Mouse (Mus musculus) midbrain, embryonic 16.5 days (tissue): ENCODE results near the gene Rhobtb1. TPM values are rescaled to one million over a fixed set of nuclear protein-coding genes. Genes with fewer than 3 reads are reported as not detected.

ENCODE experiments used
- ATAC-seq: fragments of 200-750 bp; cut with Nextera tagmentation; 2 replicates; pipeline ENCODE4 v1.8.0; 2017; ENCODE audit warnings: moderate TSS enrichment
- H3K27ac ChIP-seq: fragments of 300-500 bp; sonication (generic); 2 replicates; pipeline ENCODE4 v1.5.1; 2014; ENCODE audit warnings: mild to moderate bottlenecking, low read length, mixed read lengths
- H3K27me3 ChIP-seq: fragments of 300-500 bp; sonication (generic); 2 replicates; pipeline ENCODE4 v1.6.1; 2014; ENCODE audit warnings: low read depth, low read length, mixed read lengths; ENCODE audit not compliant: control insufficient read depth, insufficient read depth
- H3K36me3 ChIP-seq: fragments of 300-500 bp; sonication (generic); 2 replicates; pipeline ENCODE4 v1.6.1; 2014; ENCODE audit warnings: mild to moderate bottlenecking, low read length, moderate library complexity, mixed read lengths; ENCODE audit not compliant: control insufficient read depth, insufficient read depth
- H3K4me1 ChIP-seq: fragments of 300-500 bp; sonication (generic); 2 replicates; pipeline ENCODE4 v1.6.1; 2014; ENCODE audit warnings: mild to moderate bottlenecking, low read length, mixed read lengths; ENCODE audit not compliant: control insufficient read depth, insufficient read depth
- H3K4me2 ChIP-seq: fragments of 300-500 bp; sonication (generic); 2 replicates; pipeline ENCODE4 v1.6.1; 2014; ENCODE audit warnings: mild to moderate bottlenecking, low read length, mixed read lengths
- H3K4me3 ChIP-seq: fragments of 300-500 bp; sonication (generic); 2 replicates; pipeline ENCODE4 v1.5.1; 2014; ENCODE audit warnings: low read depth, mild to moderate bottlenecking, low read length, moderate library complexity, mixed read lengths
- H3K9ac ChIP-seq: fragments of 300-500 bp; sonication (generic); 2 replicates; pipeline ENCODE4 v1.6.1; 2014; ENCODE audit warnings: low read depth, low read length, mixed read lengths
- H3K9me3 ChIP-seq: fragments of 300-500 bp; sonication (generic); replicated peaks from 2 replicates; pipeline ENCODE4 v1.6.1; 2014; ENCODE audit warnings: mild to moderate bottlenecking, low read length, mixed read lengths; ENCODE audit not compliant: control insufficient read depth, poor library complexity, severe bottlenecking
- WGBS: fragments of 180-500 bp; shearing (Covaris S2); extraction: QIAGEN DNeasy Blood & Tissue Kit; methylation state at CpG from one replicate; pipeline ENCODE4 v1.1.7; 2014; 5-methylcytosine and 5-hydroxymethylcytosine counted together
- polyA plus RNA-seq: library from polyadenylated mRNA; unstranded; fragments of >200 nt; fragmentation: Nextera tagmentation; extraction: Ambion mirVana; gene quantifications from 2 replicates; pipeline ENCODE4 v1.2.1, GENCODE M21; 2015

Rhobtb1 gene
- polyA plus RNA-seq, 1 experiment from 2014 or later, result 16.9 TPM

DNA sequence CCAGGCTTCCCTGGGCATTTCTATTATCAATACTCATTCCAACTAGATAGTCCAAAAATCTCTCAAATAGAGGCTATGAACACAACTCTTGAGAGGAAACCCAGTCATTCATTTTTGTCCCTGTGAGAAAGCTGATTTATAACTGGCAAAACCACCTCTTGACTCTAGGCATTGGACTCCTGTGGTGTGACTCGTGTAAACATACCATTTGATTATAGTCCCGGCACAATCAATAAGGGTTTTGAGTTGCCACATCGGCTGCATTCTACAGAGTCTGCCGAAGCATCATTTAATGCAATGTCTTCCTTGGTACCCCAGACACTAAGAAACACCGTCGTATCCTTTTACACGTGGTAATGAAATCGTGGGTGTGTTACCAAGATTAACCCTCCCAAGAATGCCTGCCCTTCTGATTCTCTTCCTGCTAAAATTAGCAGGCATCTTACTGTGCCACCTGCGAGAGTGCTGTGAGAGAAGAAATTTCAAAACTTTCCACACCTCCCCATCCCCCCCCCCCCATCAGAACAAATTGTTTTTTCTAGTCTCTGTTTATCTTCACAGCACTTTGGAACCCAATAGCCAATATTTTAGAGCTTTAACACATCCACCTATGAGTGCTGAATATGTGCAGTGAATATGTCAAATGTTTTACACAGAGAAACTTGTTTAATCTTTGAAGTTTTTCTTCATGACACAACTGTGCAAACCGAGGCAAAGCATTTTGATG lies 39.4 kb downstream of the Rhobtb1 start:
- ATAC-seq, result no peak
- Histone ChIP-seq H3K27me3 (no peaks in the 10 kb centered on the region), H3K4me1 (no peaks in the 10 kb centered on the region), H3K9ac (no peak overlapping the region), H3K9me3 (no peaks in the 10 kb centered on the region), H3K36me3 (no peaks in the 10 kb centered on the region), H3K4me3 (no peak overlapping the region), H3K27ac (no peak overlapping the region), H3K4me2 (no peak overlapping the region)
- WGBS, result 86% methylated on average over 10 of the region's 10 CpGs

DNA sequence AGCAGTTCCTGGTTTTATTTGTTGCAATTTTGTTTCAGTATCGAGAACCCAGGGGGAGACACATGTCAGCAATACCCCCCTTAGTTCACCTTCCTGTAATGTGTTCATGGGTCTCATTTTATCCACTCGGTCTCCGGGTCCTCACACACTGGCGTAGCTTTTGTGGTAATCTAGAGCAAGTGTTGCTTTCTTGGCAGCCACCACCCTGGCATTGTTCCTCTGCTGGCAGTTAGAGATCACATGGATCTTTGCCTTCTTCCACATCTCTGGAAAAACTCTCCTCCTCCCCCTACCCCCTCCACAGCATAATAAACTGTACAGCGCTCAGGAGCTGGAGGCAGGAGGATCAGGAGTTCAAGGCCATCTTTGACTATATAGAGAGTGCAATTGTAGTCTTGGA lies 41.0 kb downstream of the Rhobtb1 start:
- Histone ChIP-seq H3K9me3 (no peaks in the 10 kb centered on the region), H3K27ac (no peak overlapping the region), H3K27me3 (no peaks in the 10 kb centered on the region), H3K4me2 (no peak overlapping the region), H3K9ac (no peak overlapping the region), H3K4me3 (no peak overlapping the region), H3K36me3 (no peaks in the 10 kb centered on the region), H3K4me1 (no peaks in the 10 kb centered on the region)
- WGBS, result 92% methylated on average over 5 of the region's 5 CpGs
- ATAC-seq, result no peak

DNA sequence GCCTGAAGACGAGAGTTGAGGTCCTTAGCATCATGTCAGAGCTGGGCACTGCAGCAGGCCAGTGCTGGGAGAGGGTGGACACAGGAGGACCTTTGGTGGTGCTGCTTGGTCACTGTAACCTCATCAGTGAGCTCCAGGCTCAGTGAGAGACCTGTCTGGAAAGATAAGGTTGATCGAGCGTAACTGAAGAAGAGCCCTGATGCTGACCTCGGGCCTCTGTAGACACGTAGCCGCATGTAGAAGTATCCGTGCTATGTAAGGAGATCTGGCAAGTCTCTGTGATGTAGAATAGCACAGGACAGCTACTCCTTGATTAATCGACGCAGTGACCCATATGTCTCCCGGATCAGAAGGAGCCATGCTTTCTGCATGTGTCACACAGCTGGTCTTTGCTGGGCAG lies 42.5 kb downstream of the Rhobtb1 start:
- H3K4me1 ChIP-seq, result no peaks in the 10 kb centered on the region
- H3K4me2 ChIP-seq, result no peak overlapping the region
- no peak overlapping the region for H3K9ac ChIP-seq
- H3K27me3 ChIP-seq, result no peaks in the 10 kb centered on the region
- ATAC-seq, result no peak
- H3K9me3 ChIP-seq, result no peaks in the 10 kb centered on the region
- H3K36me3 ChIP-seq, result no peaks in the 10 kb centered on the region
- no peak overlapping the region for H3K4me3 ChIP-seq
- WGBS, result 95% methylated on average over 10 of the region's 10 CpGs
- no peak overlapping the region for H3K27ac ChIP-seq

DNA sequence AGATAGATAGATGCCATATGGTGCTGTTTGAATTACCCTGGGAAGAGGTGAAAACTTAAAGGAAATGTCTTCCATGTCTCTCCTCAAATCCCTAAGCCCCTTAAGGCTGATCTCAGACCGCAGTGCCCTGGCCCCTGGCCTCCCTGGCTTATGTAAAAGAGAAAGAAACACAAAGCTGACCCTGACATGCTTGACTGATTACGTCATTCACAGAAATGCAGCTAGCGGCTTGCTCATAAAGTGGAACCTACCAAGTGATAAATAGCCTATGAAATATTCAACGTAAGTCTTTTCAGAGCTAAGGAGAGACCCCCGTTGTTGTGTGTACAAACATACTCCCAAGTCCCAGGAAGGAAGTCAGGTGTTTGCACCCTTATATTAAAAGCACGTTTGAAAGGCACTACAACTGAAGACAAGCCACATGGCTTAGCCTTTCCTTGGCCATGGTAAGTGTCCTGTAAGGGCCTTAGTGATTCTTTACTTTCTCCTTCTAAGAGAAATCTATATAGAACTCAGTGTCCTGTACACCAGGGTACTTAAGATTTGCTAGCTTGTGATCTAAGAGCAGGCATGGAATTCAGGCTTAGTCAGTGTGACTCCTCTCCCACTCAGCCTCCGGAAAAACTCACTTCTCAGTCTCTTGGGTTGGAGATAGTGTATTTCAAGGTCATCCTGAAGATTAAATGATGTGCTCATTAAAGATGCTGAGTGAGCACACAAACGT lies 53.6 kb downstream of the Rhobtb1 start:
- H3K27ac ChIP-seq, result no peak overlapping the region
- H3K4me3 ChIP-seq, result no peak overlapping the region
- H3K4me1 ChIP-seq, result no peaks in the 10 kb centered on the region
- no peaks in the 10 kb centered on the region for H3K9me3 ChIP-seq
- H3K9ac ChIP-seq, result no peak overlapping the region
- no peaks in the 10 kb centered on the region for H3K36me3 ChIP-seq
- ATAC-seq, result no peak
- H3K4me2 ChIP-seq, result no peak overlapping the region
- no peaks in the 10 kb centered on the region for H3K27me3 ChIP-seq
- 22% methylated on average over 8 of the region's 8 CpGs for WGBS

DNA sequence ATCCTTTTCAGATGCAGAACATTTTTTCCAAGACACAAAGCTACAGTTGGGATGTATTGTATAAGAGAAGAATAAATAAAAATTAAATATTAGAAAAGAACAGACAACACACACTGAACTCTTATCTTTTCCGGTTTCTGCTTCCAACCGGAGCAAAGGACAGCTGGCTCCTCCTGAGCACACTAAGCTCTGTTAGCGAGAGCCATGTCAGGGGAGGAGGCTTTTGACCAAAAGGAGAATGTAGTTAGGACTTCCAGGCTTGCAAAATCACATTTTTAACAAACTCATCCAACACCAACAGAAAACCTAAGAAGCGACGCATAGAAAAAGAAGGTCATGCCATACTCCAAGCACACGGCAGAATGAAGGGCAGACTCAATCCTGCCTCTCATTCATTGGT lies 54.8 kb downstream of the Rhobtb1 start:
- H3K36me3 ChIP-seq, result no peaks in the 10 kb centered on the region
- no peaks in the 10 kb centered on the region for H3K9me3 ChIP-seq
- no peak overlapping the region for H3K4me2 ChIP-seq
- H3K27ac ChIP-seq, result no peak overlapping the region
- no peak for ATAC-seq
- H3K4me3 ChIP-seq, result no peak overlapping the region
- H3K27me3 ChIP-seq, result no peaks in the 10 kb centered on the region
- whole genome bisulfite sequencing, result 91% methylated on average over 6 of the region's 6 CpGs
- H3K4me1 ChIP-seq, result no peaks in the 10 kb centered on the region
- no peak overlapping the region for H3K9ac ChIP-seq

DNA sequence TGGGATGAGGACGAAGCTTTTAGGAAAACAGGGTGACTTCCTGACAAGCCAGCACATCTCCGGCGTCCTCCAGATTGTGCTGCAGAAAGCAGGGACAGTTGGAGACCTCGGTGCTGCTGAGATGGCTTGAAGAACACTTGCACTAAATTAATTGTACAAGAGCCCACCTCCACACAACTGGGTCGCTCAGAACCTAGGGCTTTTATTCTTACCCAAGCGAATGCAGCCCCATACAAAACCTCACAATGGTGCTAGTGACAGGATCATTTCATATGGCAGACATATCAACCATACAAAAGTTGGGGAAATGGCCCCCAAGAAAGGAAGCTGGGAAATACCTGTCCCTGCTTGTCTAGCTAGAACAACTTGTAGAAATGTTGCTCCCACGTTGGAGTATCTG lies 56.2 kb downstream of the Rhobtb1 start:
- 89% methylated on average over 7 of the region's 7 CpGs for WGBS
- Histone ChIP-seq H3K4me3 (no peak overlapping the region), H3K9ac (no peak overlapping the region), H3K4me1 (peaks cover 9% of the 10 kb centered on the region), H3K4me2 (no peak overlapping the region), H3K9me3 (no peaks in the 10 kb centered on the region), H3K27ac (no peak overlapping the region), H3K36me3 (no peaks in the 10 kb centered on the region), H3K27me3 (no peaks in the 10 kb centered on the region)
- no peak for ATAC-seq

DNA sequence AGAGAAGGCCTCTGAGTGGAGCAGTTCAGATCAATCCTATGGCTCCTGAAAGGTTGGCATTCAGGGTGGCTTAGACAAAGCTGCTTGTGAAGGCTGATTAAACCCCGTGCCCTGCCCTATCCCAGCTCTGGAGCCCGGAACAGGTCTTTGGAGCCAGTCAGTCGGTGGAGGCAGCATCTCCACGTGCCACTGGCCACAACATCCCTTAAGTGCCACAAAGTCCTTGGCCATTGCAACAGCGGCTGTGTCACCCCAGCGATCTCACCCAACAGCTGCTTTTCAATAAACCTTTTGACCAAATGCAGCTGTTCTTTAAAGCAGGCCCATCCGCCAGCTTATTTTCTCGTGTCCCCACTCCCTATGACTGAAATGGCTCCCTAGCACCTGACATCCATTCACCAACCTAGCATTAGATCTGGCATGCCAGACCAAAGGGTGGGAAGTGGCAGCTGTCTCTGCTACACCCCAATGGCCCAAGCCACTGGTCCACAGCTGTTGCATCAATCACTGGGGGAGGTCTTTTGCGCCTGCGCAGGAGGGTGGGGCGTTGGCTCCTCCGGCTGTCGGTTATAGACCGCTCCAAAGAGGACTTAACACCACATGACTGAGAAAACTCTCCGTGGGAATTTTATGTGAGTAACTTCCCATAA lies 56.9 kb downstream of the Rhobtb1 start:
- Histone ChIP-seq H3K36me3 (no peaks in the 10 kb centered on the region), H3K4me3 (no peak overlapping the region), H3K27me3 (no peaks in the 10 kb centered on the region), H3K4me1 (peaks cover 9% of the 10 kb centered on the region), H3K27ac (no peak overlapping the region), H3K9ac (no peak overlapping the region), H3K9me3 (no peaks in the 10 kb centered on the region), H3K4me2 (no peak overlapping the region)
- ATAC-seq, result no peak
- 88% methylated on average over 15 of the region's 15 CpGs for WGBS

DNA sequence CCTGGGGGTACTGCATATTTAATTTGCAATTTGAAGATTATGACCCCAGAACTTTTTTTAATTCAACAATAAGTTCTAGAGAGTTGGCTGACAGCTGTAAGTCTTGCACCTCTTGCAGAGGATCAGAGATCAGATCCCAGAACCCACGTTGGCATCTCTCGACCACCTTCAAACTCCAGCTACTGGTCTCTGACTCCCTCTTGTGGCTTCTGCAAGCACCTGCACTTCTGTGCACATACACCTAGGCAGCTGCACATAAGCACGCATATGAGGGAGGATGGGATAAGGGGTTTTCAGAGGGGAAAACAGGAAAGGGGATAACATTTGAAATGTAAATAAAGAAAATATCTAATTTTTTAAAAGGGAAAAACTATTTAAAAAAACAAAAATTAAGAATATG lies 57.5 kb downstream of the Rhobtb1 start:
- ATAC-seq, result no peak
- Histone ChIP-seq H3K27me3 (no peaks in the 10 kb centered on the region), H3K4me3 (no peak overlapping the region), H3K9ac (no peak overlapping the region), H3K36me3 (no peaks in the 10 kb centered on the region), H3K4me2 (no peak overlapping the region), H3K4me1 (peaks cover 9% of the 10 kb centered on the region), H3K9me3 (no peaks in the 10 kb centered on the region), H3K27ac (no peak overlapping the region)
- WGBS, result 95% methylated on average over 3 of the region's 3 CpGs

DNA sequence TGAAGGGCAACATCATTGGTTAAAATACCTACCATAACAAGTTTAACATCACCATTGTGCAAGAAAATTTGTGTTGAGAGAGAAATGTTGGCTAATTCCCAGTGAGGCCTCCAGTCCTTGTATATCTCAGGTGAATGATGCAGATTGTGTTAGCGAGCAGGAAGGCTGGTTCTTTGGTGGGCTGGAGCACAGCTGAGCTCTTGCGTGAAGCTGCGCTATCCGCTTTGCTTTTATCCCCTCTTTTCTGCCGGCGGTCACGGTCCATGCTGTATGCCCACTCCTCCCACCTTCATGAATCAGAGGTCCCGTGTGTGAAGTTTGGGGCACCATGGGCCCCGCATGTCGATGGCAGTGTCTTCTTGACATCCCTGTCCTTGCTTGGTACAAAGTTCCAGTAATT lies 58.8 kb downstream of the Rhobtb1 start:
- Histone ChIP-seq H3K27me3 (no peaks in the 10 kb centered on the region), H3K4me2 (no peak overlapping the region), H3K9ac (no peak overlapping the region), H3K4me3 (no peak overlapping the region), H3K36me3 (no peaks in the 10 kb centered on the region), H3K27ac (no peak overlapping the region), H3K9me3 (no peaks in the 10 kb centered on the region), H3K4me1 (peaks cover 12% of the 10 kb centered on the region)
- no peak for ATAC-seq
- 95% methylated on average over 10 of the region's 10 CpGs for whole genome bisulfite sequencing
